Mouse (Mus musculus): ENCODE results near the gene Dhx35.

- no peak for TF ChIP-seq CTCF (IDR thresholded peaks at IDR 0.05; ENCODE audit: insufficient read depth, low read length)
- TF ChIP-seq POLR2A (IDR thresholded peaks at IDR 0.05; ENCODE audit: borderline replicate concordance, extremely low read depth, low read depth, low read length) = no peak
Observed at GRCm38 (mm10) chr2:158898469-158899196, 104.0 kb downstream of the Dhx35 start.

Data from lung, adult 2 months (tissue).